Mouse (Mus musculus) hindbrain, embryonic 10.5 days (tissue): ENCODE data around the gene Pstk. TPM values are rescaled to one million over a fixed set of nuclear protein-coding genes. Genes with fewer than 3 reads are reported as not detected.
"Not testable (repeated sequence)": the region's sequence is repeated elsewhere in the genome, so short reads cannot be mapped to it uniquely, and the experiment has no call there.

Source experiments
- DNase-seq: peaks from one replicate; pipeline ENCODE4 v3.0.0-alpha.2; 2017; ENCODE audit warnings: low spot score
- H3K27ac ChIP-seq: fragments of 300-500 bp; sonication (generic); 2 replicates; pipeline ENCODE4 v1.5.1; 2016; ENCODE audit warnings: mild to moderate bottlenecking, moderate library complexity
- H3K27me3 ChIP-seq: fragments of 300-500 bp; sonication (generic); 2 replicates; pipeline ENCODE4 v1.6.1; 2016; ENCODE audit warnings: mild to moderate bottlenecking; ENCODE audit not compliant: poor library complexity, insufficient read depth, severe bottlenecking
- H3K36me3 ChIP-seq: fragments of 300-500 bp; sonication (generic); 2 replicates; pipeline ENCODE4 v1.6.1; 2016; ENCODE audit warnings: mild to moderate bottlenecking, moderate library complexity
- H3K4me1 ChIP-seq: fragments of 300-500 bp; sonication (generic); replicated peaks from 2 replicates; pipeline ENCODE4 v1.6.1; 2016; ENCODE audit warnings: mild to moderate bottlenecking
- H3K4me3 ChIP-seq: fragments of 300-500 bp; sonication (generic); 2 replicates; pipeline ENCODE4 v1.5.1; 2016; ENCODE audit warnings: mild to moderate bottlenecking, moderate library complexity
- H3K9me3 ChIP-seq: fragments of 300-500 bp; sonication (generic); 2 replicates; pipeline ENCODE4 v1.6.1; 2016; ENCODE audit warnings: mild to moderate bottlenecking, moderate library complexity
- WGBS: fragments of 180-500 bp; shearing (Covaris S2); methylation state at CpG from one replicate; pipeline ENCODE4 v1.1.7; 2016; 5-methylcytosine and 5-hydroxymethylcytosine counted together
- polyA plus RNA-seq: library from polyadenylated mRNA; unstranded; fragments of >200 nt; fragmentation: Nextera tagmentation; extraction: Ambion mirVana; gene quantifications from 2 replicates; pipeline ENCODE4 v1.2.1, GENCODE M21; 2016

Pstk gene
- polyA plus RNA-seq, 1 experiment from 2014 or later: 68.1 TPM

DNA sequence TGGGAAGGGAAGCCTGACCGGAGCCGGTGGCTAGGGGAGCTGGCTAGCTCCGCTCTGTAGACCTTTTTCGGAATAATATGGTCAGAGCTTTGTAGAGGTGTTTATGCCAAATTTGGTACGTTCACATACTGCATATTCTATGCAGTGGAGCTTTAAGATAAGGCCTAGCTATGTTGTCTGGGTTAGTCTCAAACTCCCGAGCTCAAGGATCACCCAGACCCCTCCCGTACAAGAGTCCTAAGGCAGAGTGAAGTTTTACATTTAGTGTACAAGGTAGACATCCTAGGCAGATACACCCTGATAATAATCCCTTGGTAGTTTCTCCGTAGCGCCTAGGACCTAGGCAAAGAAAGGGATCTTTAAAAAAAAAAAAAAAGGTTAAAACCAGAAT is 524 bp downstream of the Pstk start:
- Histone ChIP-seq H3K4me3 (peak overlapping the region; percentile 63), H3K4me1 (peaks cover 16% of the 10 kb centered on the region), H3K36me3 (peaks cover 19% of the 10 kb centered on the region), H3K9me3 (no peaks in the 10 kb centered on the region), H3K27me3 (no peaks in the 10 kb centered on the region), H3K27ac (peak overlapping the region; percentile 92)
- no peak for DNase-seq
- WGBS: 9% methylated on average over 9 of the region's 9 CpGs

GRCm38 (mm10) chr7:131371880-131372651 is 1.1 kb downstream of the Pstk start:
- Histone ChIP-seq H3K27ac (peak overlapping the region; percentile 92; the same call in 1 of the 2 replicates), H3K27me3 (no peaks in the 10 kb centered on the region), H3K4me3 (peak overlapping the region; percentile 63), H3K4me1 (peaks cover 16% of the 10 kb centered on the region), H3K9me3 (no peaks in the 10 kb centered on the region), H3K36me3 (peaks cover 19% of the 10 kb centered on the region)
- 77% methylated on average over 9 of the region's 9 CpGs for WGBS
- DNase-seq: no peak

- H3K4me3 ChIP-seq, H3K27ac ChIP-seq, H3K27me3 ChIP-seq, H3K9me3 ChIP-seq, DNase-seq, H3K4me1 ChIP-seq: not testable (repeated sequence)
- WGBS: 92% methylated on average over 7 of the region's 7 CpGs
- peaks cover 66% of the 10 kb centered on the region for H3K36me3 ChIP-seq
Measured at GRCm38 (mm10) chr7:131391761-131392160, 20.8 kb downstream of the Pstk start.

- no peak for DNase-seq
- 10% methylated on average over 16 of the region's 16 CpGs for WGBS
- Histone ChIP-seq H3K4me3 (peak overlapping the region; percentile 99), H3K36me3 (no peaks in the 10 kb centered on the region), H3K27ac (peak overlapping the region; percentile 96), H3K9me3 (no peaks in the 10 kb centered on the region), H3K4me1 (peaks cover 22% of the 10 kb centered on the region), H3K27me3 (no peaks in the 10 kb centered on the region)
Measured at GRCm38 (mm10) chr7:131409321-131409987, 38.5 kb downstream of the Pstk start.

- H3K27ac ChIP-seq: peak overlapping the region; percentile 96
- under 1% methylated on average over 38 of the region's 38 CpGs for WGBS
- peaks cover 22% of the 10 kb centered on the region for H3K4me1 ChIP-seq
- no peaks in the 10 kb centered on the region for H3K9me3 ChIP-seq
- no peaks in the 10 kb centered on the region for H3K27me3 ChIP-seq
- no peaks in the 10 kb centered on the region for H3K36me3 ChIP-seq
- DNase-seq: no peak
- H3K4me3 ChIP-seq: peak overlapping the region; percentile 99
Measured at GRCm38 (mm10) chr7:131409988-131410385, 39.0 kb downstream of the Pstk start.

- under 1% methylated on average over 42 of the region's 42 CpGs for WGBS
- DNase-seq: peak; percentile 97
- Histone ChIP-seq H3K27ac (peak within 1 kb of the TSS; percentile 96), H3K4me1 (peaks cover 22% of the 10 kb centered on the region), H3K27me3 (no peaks in the 10 kb centered on the region), H3K4me3 (peak within 1 kb of the TSS; percentile 99), H3K36me3 (no peaks in the 10 kb centered on the region), H3K9me3 (no peaks in the 10 kb centered on the region)
Measured at GRCm38 (mm10) chr7:131410416-131411058, 39.6 kb downstream of the Pstk start, which contains the start of the genes Ikzf5 and Acadsb. TSS of gene Ikzf5 (minus strand) at chr7:131410521. TSS of gene Acadsb (plus strand) at chr7:131410601.

GRCm38 (mm10) chr7:131411221-131411940 is 40.4 kb downstream of the Pstk start:
- no peaks in the 10 kb centered on the region for H3K9me3 ChIP-seq
- H3K27me3 ChIP-seq: no peaks in the 10 kb centered on the region
- no peak for DNase-seq
- H3K4me3 ChIP-seq: peak overlapping the region; percentile 99
- no peak overlapping the region for H3K27ac ChIP-seq
- peaks cover 22% of the 10 kb centered on the region for H3K4me1 ChIP-seq
- H3K36me3 ChIP-seq: no peaks in the 10 kb centered on the region
- 68% methylated on average over 10 of the region's 10 CpGs for WGBS

DNA sequence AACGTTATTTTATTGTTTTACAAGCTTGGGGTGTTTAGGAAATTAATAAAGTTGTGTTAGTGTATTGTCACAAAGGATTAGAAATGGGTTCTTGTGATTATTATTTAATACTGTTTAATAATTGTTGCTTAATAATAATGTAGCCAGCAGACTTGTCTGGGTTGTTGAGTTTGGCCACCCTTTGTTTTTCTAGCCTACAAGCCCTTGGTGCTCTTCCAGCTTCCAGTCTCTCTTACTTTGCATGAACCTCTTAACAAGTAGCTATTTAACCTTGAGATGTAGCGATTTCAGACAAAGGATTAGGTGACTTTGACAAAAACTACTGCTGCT is 41.0 kb downstream of the Pstk start:
- DNase-seq: no peak
- no peaks in the 10 kb centered on the region for H3K36me3 ChIP-seq
- no peaks in the 10 kb centered on the region for H3K27me3 ChIP-seq
- no peak overlapping the region for H3K4me3 ChIP-seq
- peaks cover 22% of the 10 kb centered on the region for H3K4me1 ChIP-seq
- H3K27ac ChIP-seq: no peak overlapping the region
- 73% methylated on average over 2 of the region's 2 CpGs for WGBS
- no peaks in the 10 kb centered on the region for H3K9me3 ChIP-seq

- H3K9me3 ChIP-seq, H3K27ac ChIP-seq, H3K4me1 ChIP-seq, H3K4me3 ChIP-seq, H3K27me3 ChIP-seq, H3K36me3 ChIP-seq, DNase-seq: not testable (repeated sequence)
Measured at GRCm38 (mm10) chr7:131416742-131417141, 45.8 kb downstream of the Pstk start.

- H3K36me3 ChIP-seq: no peaks in the 10 kb centered on the region
- H3K9me3 ChIP-seq: no peaks in the 10 kb centered on the region
- H3K4me1 ChIP-seq: no peaks in the 10 kb centered on the region
- no peaks in the 10 kb centered on the region for H3K27me3 ChIP-seq
- H3K4me3 ChIP-seq: no peak overlapping the region
- no peak for DNase-seq
- no peak overlapping the region for H3K27ac ChIP-seq
Measured at GRCm38 (mm10) chr7:131417605-131418004, 46.7 kb downstream of the Pstk start.

- Histone ChIP-seq H3K9me3 (no peaks in the 10 kb centered on the region), H3K36me3 (peaks cover 14% of the 10 kb centered on the region; the same call in 1 of the 2 replicates), H3K27ac (no peak overlapping the region), H3K4me3 (no peak overlapping the region), H3K27me3 (no peaks in the 10 kb centered on the region), H3K4me1 (no peaks in the 10 kb centered on the region)
- WGBS: 84% methylated on average over 2 of the region's 2 CpGs
- DNase-seq: no peak
Measured at GRCm38 (mm10) chr7:131424912-131425311, 54.0 kb downstream of the Pstk start.

DNA sequence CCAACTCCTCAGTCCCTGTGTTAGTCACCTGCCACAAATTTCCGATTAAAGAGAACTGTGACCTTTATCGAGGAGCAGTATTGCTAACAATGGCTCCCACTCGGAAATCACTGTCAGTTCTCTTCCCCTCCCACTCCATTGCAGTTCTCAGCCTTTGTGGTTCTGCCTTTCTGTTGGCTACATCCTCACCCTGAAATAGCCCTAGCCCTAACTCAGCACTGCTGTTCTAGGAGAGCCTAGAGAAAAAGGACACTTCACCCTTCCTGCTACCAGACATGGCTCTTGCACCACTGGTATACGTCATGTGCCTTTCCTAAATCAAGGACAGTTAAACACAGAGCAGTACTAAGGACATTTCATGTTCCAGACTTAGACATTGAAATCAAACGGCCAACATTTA is 56.4 kb downstream of the Pstk start:
- no peaks in the 10 kb centered on the region for H3K4me1 ChIP-seq
- H3K36me3 ChIP-seq: peaks cover 21% of the 10 kb centered on the region
- no peak overlapping the region for H3K4me3 ChIP-seq
- no peak for DNase-seq
- H3K27me3 ChIP-seq: no peaks in the 10 kb centered on the region
- 87% methylated on average over 5 of the region's 5 CpGs for WGBS
- no peaks in the 10 kb centered on the region for H3K9me3 ChIP-seq
- H3K27ac ChIP-seq: no peak overlapping the region
